In the genomic region with DNA sequence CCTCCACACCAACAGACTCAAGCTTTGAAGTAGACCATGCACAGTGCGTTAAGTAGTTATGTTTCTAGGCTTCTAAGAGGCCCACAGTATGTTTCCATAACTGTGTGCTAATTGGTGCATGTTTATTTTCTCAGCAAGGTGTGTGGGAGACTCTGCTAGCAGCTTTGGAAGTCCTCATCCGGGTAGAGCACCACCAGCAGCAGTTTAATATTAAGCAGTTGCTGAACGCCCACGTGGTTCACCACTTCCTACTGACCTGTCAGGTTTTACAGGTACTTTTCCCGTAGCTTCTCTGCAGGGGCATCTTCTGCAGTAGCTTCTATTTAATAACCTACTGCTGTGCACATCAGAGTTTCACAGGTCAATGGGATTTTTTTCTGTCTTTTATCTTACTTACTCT, we compare ENCODE assay signal across 29 mouse cellular contexts.
DNase-seq lines count a peak whose midpoint lies in the region; ATAC-seq and TF ChIP-seq lines count a peak whose summit lies in the region.
"Had no signal": no experiment of that assay in that cellular context is flagged by ENCODE, and none has a peak within 500 bp of the region (broad histone marks: within the 10 kb centered on the region; RNA-seq: fewer than 3 reads in every experiment).

No protein-coding gene starts in this region.

- no peak for TF ChIP-seq POLR2A in thymus, adult 2 months (IDR thresholded peaks at IDR 0.05; ENCODE audit: control insufficient read depth, extremely low read depth, insufficient read depth, low read length, poor library complexity)

- WGBS in hindbrain, embryonic 16.5 days: 54% methylated on average over 5 of the region's 5 CpGs
- WGBS in hindbrain, embryonic 13.5 days: 61% methylated on average over 5 of the region's 5 CpGs
- WGBS in thymus, adult 2 months: 72% methylated on average over 5 of the region's 5 CpGs

- H3K9me3 ChIP-seq in hindbrain, embryonic 16.5 days (ENCODE audit: control insufficient read depth, low read length): no peaks in the 10 kb centered on the region
- H3K9me3 ChIP-seq in hindbrain, embryonic 13.5 days: no peaks in the 10 kb centered on the region
- H3K9me3 ChIP-seq in ES-E14 (ENCODE audit: control insufficient read depth, insufficient read depth, low read depth, low read length): no peaks in the 10 kb centered on the region
- H3K9me3 ChIP-seq: embryonic facial prominence, embryonic 12.5 days; forebrain, embryonic 13.5 days; heart, embryonic 12.5 days; hindbrain, embryonic 10.5 days; intestine, embryonic 15.5 days; limb, embryonic 13.5 days; liver, embryonic 12.5 days; midbrain, embryonic 12.5 days; stomach, embryonic 15.5 days had no signal

- peaks cover 9% of the 10 kb centered on the region for H3K36me3 ChIP-seq in hindbrain, embryonic 16.5 days (ENCODE audit: control insufficient read depth, insufficient read depth, low read length)
- peaks cover 21% of the 10 kb centered on the region for H3K36me3 ChIP-seq in hindbrain, embryonic 13.5 days
- H3K36me3 ChIP-seq in ES-E14 (ENCODE audit: control insufficient read depth, insufficient read depth, low read length, poor library complexity, severe bottlenecking): no peaks in the 10 kb centered on the region
- peaks cover 76% of the 10 kb centered on the region for H3K36me3 ChIP-seq in thymus, adult 2 months (ENCODE audit: control insufficient read depth, insufficient read depth, low read length)
- H3K36me3 ChIP-seq: embryonic facial prominence, embryonic 12.5 days; intestine, embryonic 15.5 days; stomach, embryonic 15.5 days had no signal

- no peak overlapping the region for H3K27ac ChIP-seq in hindbrain, embryonic 16.5 days (ENCODE audit: low read depth, low read length)
- no peak overlapping the region for H3K27ac ChIP-seq in hindbrain, embryonic 13.5 days
- H3K27ac ChIP-seq in ES-E14 (ENCODE audit: insufficient read depth, low read depth, low read length, poor library complexity, severe bottlenecking): peak overlapping the region; percentile 79; the same call in 1 of the 2 replicates
- H3K27ac ChIP-seq in thymus, adult 2 months (ENCODE audit: control insufficient read depth, insufficient read depth, low read length): no peak overlapping the region
- H3K27ac ChIP-seq: embryonic facial prominence, embryonic 12.5 days; forebrain, embryonic 13.5 days; hindbrain, embryonic 10.5 days; intestine, embryonic 15.5 days; layer of hippocampus, adult 2 months; limb, embryonic 13.5 days; liver, embryonic 12.5 days; midbrain, embryonic 12.5 days; stomach, embryonic 15.5 days had no signal

- DNase-seq in CD4-positive, CD25-positive, alpha-beta regulatory T cell, adult 2 months (ENCODE audit: low read depth, low spot score): peak; percentile 27
- DNase-seq in ES-E14 (ENCODE audit: low read depth, low spot score): no peak
- DNase-seq in fat pad, adult 2 months (ENCODE audit: extremely low read depth, low read depth, low spot score): peak; percentile 55
- DNase-seq in thymus, adult 2 months: no peak
- DNase-seq in frontal cortex, postnatal 14 days (ENCODE audit: low spot score in 2 of 2): no peak
- DNase-seq in embryo, embryonic 9.5 days (ENCODE audit: extremely low spot score): no peak
- DNase-seq: adrenal gland, adult 8-10 months; cerebellum, adult 9-10 months; gastrocnemius, postnatal 14 days; heart, adult 18-20 months; heart, postnatal 10 days; kidney, adult 8-10 months; kidney, postnatal 10 days; lung, adult 18-20 months; lung, postnatal 10 days; thymus, adult 18-20 months had no signal

- no peak for TF ChIP-seq CTCF in thymus, adult 2 months (IDR thresholded peaks at IDR 0.05; ENCODE audit: borderline replicate concordance, control insufficient read depth, extremely low read depth, insufficient read depth, low read length, poor library complexity)

- ATAC-seq in hindbrain, embryonic 16.5 days: 0 out of 2 replicates have a peak, but pooled peaks have one; percentile 17
- ATAC-seq in hindbrain, embryonic 13.5 days (ENCODE audit: low FRiP score): no peak
- ATAC-seq: forebrain, embryonic 13.5 days; intestine, embryonic 15.5 days; liver, embryonic 12.5 days had no signal

- H3K4me3 ChIP-seq in hindbrain, embryonic 16.5 days (ENCODE audit: low read length): no peak overlapping the region
- H3K4me3 ChIP-seq in hindbrain, embryonic 13.5 days: no peak overlapping the region
- H3K4me3 ChIP-seq in ES-E14 (ENCODE audit: insufficient read depth in 1 of 2, low read depth in 1 of 2, low read length in 2 of 2, poor library complexity in 1 of 2, severe bottlenecking in 1 of 2): no peak overlapping the region
- no peak overlapping the region for H3K4me3 ChIP-seq in thymus, adult 2 months (ENCODE audit: control insufficient read depth, insufficient read depth, low read length)
- H3K4me3 ChIP-seq: embryonic facial prominence, embryonic 12.5 days; erythroblast, embryonic 14.5 days; forebrain, embryonic 13.5 days; heart, embryonic 12.5 days; hindbrain, embryonic 10.5 days; intestine, embryonic 15.5 days; layer of hippocampus, adult 2 months; limb, embryonic 13.5 days; liver, embryonic 12.5 days; midbrain, embryonic 12.5 days; stomach, embryonic 15.5 days had no signal

- H3K4me1 ChIP-seq in hindbrain, embryonic 16.5 days (ENCODE audit: control insufficient read depth, insufficient read depth, low read depth, low read length): no peaks in the 10 kb centered on the region
- H3K4me1 ChIP-seq in hindbrain, embryonic 13.5 days (replicated peaks): no peaks in the 10 kb centered on the region
- peaks cover 0 to 13% of the 10 kb centered on the region in 2 experiments; a peak in 3 of 4 replicates for H3K4me1 ChIP-seq in ES-E14 (ENCODE audit: control insufficient read depth in 2 of 2, insufficient read depth in 2 of 2, low read length in 2 of 2, poor library complexity in 1 of 2)
- H3K4me1 ChIP-seq in thymus, adult 2 months (replicated peaks; ENCODE audit: control insufficient read depth, insufficient read depth, low read length): no peaks in the 10 kb centered on the region
- H3K4me1 ChIP-seq: embryonic facial prominence, embryonic 12.5 days; forebrain, embryonic 13.5 days; hindbrain, embryonic 10.5 days; intestine, embryonic 15.5 days; limb, embryonic 13.5 days; liver, embryonic 12.5 days; midbrain, embryonic 12.5 days; stomach, embryonic 15.5 days had no signal

- no peak overlapping the region for H3K4me2 ChIP-seq in hindbrain, embryonic 16.5 days (ENCODE audit: low read length)
- H3K4me2 ChIP-seq in hindbrain, embryonic 13.5 days: no peak overlapping the region
- H3K4me2 ChIP-seq: embryonic facial prominence, embryonic 12.5 days; forebrain, embryonic 13.5 days; heart, embryonic 12.5 days; intestine, embryonic 15.5 days; limb, embryonic 13.5 days; liver, embryonic 12.5 days; midbrain, embryonic 12.5 days; stomach, embryonic 15.5 days had no signal

- H3K27me3 ChIP-seq in hindbrain, embryonic 16.5 days (replicated peaks; ENCODE audit: control insufficient read depth, insufficient read depth, low read length): no peaks in the 10 kb centered on the region
- H3K27me3 ChIP-seq in hindbrain, embryonic 13.5 days: no peaks in the 10 kb centered on the region
- H3K27me3 ChIP-seq in thymus, adult 2 months (ENCODE audit: control insufficient read depth, insufficient read depth, low read length): no peaks in the 10 kb centered on the region
- H3K27me3 ChIP-seq: embryonic facial prominence, embryonic 12.5 days; forebrain, embryonic 13.5 days; heart, embryonic 12.5 days; intestine, embryonic 15.5 days; limb, embryonic 13.5 days; liver, embryonic 12.5 days; midbrain, embryonic 12.5 days; stomach, embryonic 15.5 days had no signal

- H3K9ac ChIP-seq in hindbrain, embryonic 16.5 days (ENCODE audit: low read depth, low read length): no peak overlapping the region
- no peak overlapping the region for H3K9ac ChIP-seq in hindbrain, embryonic 13.5 days
- H3K9ac ChIP-seq in ES-E14 (ENCODE audit: insufficient read depth, low read depth, low read length, poor library complexity, severe bottlenecking): no peak overlapping the region
- H3K9ac ChIP-seq: embryonic facial prominence, embryonic 12.5 days; forebrain, embryonic 13.5 days; heart, embryonic 12.5 days; intestine, embryonic 15.5 days; limb, embryonic 13.5 days; liver, embryonic 12.5 days; midbrain, embryonic 12.5 days; stomach, embryonic 15.5 days had no signal

- in situ Hi-C loops in ES-E14 (cut with MboI; ENCODE audit: low sequenced_read_pairs in 2 of 2, unreplicated experiment in 2 of 2): no loop called here

TF ChIP-seq in ES-E14, 5 proteins besides CTCF, POLR2A, EP300 and RAD21:
- TF ChIP-seq ZC3H11A (IDR thresholded peaks at IDR 0.05; ENCODE audit: borderline replicate concordance, low read depth, low read length) (no peak), ZNF384 (IDR thresholded peaks at IDR 0.05; ENCODE audit: low read depth, low read length) (no peak), CHD2 (IDR thresholded peaks at IDR 0.05; ENCODE audit: low read depth, low read length) (no peak), MAFK (IDR thresholded peaks at IDR 0.05; ENCODE audit: insufficient read depth, low read depth, low read length) (no peak), HCFC1 (IDR thresholded peaks at IDR 0.05; ENCODE audit: borderline replicate concordance, insufficient read depth, low read length) (no peak)
TF ChIP-seq in ES-E14: peak in this region for 0.

Comparison
In these comparisons a context has a peak if more than half of its experiments do, and no peak if none do; other contexts are left out.
1. DNase-seq: peak in CD4-positive, CD25-positive, alpha-beta regulatory T cell, adult 2 months (single experiment) and fat pad, adult 2 months (single experiment); none in ES-E14 (single experiment), thymus, adult 2 months (single experiment), frontal cortex, postnatal 14 days (0 of 2) and embryo, embryonic 9.5 days (single experiment).